Mouse (Mus musculus) layer of hippocampus, postnatal 10 days (tissue): ENCODE measurements around the gene Asb16. TPM values are rescaled to one million over a fixed set of nuclear protein-coding genes. Genes with fewer than 3 reads are reported as not detected.

Experiments
- DNase-seq, 2 experiments: peaks; one replicate each; pipeline ENCODE4 v3.0.0; 2021; ENCODE audit warnings: low spot score in 2 of 2
- total RNA-seq, 2 experiments: library from RNA; stranded (reverse); gene quantifications; 2 replicates each; pipeline ENCODE4 v1.2.3; 2021

The Asb16 gene
- total RNA-seq, 2 experiments from 2014 or later: 0.64 to 0.76 TPM

DNA sequence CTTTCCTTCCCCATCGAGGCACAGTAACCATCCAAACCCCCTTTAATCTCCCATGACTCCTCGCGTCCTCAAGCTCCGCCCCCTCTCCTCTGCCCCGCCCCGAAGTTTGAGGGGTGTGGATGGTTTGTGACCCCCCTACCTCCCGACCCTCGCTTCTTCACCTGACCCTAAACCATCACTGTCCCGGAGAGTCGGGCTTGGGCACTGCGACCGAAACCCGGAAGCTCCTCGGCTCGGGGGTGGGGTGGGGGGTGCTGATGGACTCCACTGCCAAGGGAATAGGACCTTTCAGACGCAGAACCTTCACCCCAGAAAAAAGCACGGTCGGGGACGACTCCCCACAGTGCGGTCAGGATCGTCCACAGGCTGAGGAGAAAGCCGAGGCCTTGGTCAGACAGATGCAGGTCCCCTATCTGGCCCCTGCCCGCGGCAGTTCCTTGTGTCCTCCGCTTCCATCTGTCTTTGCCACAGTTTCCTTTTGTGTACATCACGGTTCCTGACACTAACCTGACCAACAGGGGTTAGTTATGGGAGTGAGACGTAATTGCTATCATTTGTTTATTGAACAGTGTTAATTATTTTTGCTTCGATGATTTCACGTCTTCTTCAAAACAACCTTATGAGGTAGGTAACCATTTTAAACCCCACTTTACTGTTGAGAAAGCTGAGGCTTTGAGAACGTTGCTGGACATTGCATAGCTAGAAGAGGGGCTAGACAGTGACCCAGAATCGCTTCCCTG lies 16.7 kb downstream of the Asb16 start:
- DNase-seq: no peak

DNA sequence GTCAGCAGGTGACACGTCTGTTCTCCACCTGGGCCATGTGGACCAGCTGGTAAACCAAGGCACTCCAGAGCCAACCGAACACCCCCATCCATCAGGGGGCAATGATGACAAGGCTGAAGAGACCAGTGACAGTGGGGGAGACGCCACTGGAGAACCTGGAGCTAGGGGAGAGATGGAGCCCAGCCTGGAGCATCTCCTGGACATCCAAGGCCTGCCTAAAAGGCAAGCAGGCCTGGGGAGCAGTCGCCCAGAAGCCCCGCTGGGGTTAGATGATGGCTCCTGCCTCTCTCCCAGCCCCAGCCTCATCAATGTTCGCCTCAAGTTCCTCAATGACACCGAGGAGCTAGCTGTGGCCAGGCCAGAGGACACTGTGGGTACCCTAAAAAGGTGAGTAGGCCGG lies 18.9 kb downstream of the Asb16 start:
- no peak for DNase-seq

DNA sequence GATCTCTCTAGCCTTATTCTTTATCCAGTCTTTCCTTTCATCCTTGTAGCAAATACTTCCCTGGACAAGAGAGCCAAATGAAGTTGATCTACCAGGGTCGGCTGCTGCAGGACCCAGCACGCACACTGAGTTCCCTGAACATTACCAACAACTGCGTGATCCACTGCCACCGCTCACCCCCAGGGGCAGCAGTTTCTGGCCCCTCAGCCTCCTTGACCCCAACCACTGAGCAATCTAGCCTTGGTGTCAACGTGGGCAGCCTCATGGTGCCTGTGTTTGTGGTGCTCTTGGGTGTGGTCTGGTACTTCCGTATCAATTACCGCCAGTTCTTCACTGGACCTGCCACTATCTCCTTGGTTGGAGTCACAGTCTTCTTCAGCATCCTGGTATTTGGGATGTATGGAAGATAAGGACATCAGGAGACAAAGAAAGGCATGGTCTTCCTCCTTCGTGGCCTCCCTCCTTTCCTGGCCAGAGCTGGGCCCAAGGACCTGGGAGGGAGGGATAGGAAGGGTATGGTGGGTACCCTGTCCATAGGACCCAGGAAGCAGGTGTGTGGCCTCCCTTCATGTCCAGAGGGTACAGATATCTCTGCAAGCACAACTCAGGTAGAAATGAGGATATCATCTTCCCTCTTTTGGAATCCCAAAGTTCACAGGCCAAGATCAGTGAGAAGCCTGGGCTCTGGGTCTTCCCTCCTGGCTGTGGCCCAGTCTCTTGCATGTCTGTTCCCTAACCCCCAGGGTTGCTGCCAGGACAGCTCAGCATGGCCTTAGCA lies 19.7 kb downstream of the Asb16 start:
- DNase-seq: no peak

DNA sequence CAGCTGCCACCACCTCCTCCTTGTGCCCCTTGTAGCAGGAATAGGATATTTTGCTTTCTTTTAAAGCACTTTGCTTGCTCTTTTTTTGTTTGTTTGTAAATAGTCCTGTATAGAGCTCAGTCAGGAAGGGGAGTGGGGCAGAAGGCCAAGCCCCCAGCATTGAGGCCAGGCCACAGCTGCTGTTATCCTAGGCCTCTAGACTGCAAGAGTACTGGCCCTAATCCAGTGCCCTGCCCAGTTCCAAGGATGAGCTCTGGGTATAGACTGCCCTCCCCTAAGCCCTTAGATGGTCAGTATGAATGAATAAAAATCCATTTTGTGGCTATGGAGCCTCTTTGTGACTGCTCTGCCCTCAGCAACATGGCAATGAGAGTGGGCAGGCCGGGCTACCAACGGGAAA lies 20.4 kb downstream of the Asb16 start:
- no peak for DNase-seq

DNA sequence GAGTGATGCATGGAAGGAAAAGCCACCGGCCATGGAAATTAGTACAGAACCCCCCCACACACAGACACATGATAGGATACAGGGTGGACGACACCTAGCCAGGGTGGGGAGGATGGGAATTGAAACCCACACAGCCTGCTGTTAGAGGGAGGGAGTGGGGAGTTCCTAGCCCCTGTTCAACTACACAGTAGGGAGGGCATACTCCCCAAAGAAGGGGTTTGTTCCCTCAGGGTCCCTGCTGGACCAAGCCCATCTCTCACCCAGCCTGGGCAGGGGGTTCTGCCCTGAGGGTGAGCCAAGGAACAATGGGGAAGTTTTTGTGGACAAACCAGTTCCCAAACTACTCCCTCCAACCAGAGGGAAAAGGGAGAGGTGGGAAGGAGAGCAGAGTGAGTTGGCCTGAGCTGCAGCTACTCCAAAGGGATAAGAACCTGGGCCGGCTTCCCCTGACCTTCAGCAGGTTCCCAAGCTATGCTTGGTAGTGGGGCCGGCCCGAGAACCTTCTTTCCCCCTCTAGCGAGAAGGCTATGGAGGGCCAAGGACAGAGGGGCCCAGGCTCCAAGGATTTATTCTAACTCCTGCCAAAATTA lies 21.1 kb downstream of the Asb16 start:
- no peak for DNase-seq

DNA sequence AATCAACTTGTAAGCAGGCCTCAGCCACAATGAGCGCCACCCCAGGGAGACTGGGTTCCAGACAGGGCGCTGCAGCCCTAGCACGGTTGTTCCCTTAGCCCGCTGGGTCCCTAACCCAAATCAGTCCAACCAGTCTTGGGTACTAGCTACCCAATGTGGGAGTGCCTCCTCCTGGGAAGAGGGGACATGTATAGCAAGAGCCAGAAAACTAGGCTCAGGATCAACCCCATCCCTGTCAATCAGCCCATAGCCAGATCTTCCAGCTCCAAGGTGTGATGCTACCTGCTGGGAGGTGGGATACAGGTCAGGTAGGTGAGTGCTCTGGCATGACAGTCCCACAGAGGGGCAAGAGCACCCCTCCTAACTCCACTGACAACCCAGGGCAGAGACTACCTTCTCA lies 21.6 kb downstream of the Asb16 start:
- no peak for DNase-seq

DNA sequence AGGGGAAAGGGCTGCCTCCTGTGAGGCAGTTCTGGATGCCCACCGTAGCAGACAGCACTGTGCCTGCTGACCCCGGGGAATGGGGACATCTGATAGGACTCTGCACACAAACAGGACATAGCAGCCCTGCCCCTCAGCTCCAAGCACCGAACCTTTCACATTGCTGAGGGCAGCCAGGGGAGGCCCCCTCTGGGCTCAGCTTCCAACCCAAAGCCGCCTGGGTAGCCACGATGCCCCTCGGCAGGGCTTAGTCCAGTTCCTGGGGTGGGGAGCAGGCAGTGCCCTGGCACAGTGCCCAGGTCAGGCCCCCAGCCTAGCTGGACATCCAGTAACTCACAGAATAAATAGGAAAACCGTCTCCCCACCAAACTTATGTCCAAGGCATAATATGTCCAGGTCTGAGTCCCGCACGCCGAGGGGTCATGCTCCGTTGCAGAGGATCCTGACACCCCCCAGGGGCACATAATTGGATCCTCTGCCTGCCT lies 22.6 kb downstream of the Asb16 start:
- DNase-seq: no peak

DNA sequence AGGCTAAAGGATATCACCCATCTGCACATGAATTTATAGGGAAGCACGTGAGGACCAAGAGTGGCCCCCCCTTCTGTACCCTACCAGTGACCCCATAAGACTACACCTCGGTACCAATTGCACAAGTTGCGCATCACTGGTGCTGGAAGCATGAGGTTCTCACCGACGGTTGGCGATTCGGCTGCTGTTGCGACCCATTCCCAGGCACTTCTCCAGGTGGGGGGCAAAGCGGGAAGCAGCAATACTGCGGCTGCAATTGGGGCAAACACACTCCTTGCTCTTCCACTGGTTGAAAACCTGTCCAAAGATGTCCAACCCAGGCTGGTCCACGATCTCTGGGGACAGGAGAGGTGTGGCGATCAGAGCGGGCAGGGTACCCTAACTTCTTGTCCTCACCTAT lies 25.4 kb downstream of the Asb16 start:
- no peak for DNase-seq

DNA sequence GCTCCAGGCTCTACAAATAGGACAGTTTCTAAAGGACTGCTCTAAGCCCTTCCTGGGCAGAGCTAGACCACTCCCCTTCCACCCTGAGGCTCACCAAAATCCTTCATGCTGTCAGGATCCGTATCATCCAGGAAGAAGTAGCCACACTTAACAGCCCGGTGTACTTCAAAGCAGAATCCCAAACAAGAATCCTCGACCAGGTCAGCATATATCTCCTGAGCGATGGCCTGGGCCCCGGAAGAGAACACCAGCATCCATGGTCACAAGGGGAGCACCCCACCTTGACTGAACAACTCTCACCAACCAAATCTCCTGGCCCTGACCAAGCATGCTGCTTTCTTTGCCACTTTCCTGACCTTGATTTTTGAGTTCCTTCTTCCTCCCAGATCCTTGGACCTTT lies 25.9 kb downstream of the Asb16 start:
- no peak for DNase-seq

DNA sequence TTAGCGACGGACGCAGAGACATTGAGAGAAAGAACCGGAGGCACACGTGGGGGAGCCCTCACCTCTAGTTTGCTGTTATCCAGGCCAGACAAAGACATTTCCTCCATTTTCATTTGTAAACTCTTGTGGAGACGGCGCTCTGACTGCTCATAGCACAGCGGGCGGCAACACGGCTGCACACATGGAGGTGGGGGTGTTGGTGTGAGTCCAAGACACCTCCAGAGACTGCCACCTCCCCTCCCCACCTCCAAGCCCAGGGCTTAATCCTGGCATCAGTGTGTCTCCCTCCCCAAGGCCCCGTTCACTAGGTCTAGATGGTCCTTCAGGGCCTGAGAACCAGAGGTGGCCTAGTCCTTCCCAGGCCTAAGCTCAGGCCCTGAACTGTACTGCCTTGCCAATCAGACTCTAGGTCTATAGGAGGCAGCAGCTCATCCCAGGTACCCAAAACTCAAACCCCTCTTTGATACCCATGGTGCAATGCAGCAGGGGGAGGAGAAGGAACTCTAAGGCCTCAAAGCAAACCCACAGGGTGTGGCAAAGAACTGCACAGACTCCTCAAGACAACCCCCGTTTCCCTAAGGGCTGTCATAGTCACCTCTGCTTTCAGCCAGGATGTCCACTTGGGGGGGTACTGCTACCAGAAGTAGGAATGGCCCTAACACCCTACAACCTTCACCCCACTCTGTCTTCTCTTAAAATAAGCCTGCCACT lies 26.5 kb downstream of the Asb16 start:
- no peak for DNase-seq

DNA sequence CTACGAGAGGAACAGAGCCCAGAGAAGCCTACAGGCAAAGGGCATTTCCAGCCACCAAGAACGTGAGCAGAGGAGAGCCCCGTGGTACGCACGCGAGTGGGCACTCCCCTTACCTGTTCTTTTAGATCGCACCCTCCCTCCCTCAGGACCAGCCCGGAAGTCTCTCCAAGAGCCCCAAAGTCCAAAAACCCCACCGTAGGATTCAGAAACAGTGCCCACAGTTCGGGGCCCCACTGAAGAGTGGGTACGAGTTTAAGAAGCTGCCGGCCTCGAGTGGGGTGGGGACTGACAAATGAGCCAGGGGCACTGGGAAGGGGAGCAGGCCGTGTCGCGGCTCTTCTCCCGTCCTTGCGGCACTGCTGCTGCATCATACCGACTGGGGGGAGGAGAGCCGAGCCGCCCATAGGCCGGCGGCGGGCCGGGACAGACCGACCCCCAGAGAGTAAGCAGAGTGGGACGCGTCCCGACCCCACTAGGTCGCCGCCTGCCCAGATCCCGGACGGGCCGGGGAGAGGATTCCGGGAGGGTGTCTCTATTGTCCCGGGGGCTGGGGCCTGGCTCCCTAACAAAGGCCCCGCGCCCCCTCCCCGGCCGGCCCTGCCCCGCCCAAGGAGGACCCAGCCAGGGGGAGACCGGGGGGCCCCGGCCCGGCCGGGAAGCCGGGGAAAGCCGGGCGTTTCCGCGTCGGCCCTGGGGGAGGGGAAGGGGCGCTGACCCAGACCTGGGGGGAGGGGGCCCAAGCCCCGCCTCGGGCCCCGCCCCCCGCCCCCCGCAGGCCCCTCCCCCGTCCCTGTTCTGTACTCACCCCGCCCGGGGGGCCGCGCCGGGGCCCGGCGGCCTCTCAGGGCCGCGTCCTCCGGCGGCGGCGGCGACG lies 27.3 kb downstream of the Asb16 start:
- DNase-seq: peak; percentile 46 to 68

DNA sequence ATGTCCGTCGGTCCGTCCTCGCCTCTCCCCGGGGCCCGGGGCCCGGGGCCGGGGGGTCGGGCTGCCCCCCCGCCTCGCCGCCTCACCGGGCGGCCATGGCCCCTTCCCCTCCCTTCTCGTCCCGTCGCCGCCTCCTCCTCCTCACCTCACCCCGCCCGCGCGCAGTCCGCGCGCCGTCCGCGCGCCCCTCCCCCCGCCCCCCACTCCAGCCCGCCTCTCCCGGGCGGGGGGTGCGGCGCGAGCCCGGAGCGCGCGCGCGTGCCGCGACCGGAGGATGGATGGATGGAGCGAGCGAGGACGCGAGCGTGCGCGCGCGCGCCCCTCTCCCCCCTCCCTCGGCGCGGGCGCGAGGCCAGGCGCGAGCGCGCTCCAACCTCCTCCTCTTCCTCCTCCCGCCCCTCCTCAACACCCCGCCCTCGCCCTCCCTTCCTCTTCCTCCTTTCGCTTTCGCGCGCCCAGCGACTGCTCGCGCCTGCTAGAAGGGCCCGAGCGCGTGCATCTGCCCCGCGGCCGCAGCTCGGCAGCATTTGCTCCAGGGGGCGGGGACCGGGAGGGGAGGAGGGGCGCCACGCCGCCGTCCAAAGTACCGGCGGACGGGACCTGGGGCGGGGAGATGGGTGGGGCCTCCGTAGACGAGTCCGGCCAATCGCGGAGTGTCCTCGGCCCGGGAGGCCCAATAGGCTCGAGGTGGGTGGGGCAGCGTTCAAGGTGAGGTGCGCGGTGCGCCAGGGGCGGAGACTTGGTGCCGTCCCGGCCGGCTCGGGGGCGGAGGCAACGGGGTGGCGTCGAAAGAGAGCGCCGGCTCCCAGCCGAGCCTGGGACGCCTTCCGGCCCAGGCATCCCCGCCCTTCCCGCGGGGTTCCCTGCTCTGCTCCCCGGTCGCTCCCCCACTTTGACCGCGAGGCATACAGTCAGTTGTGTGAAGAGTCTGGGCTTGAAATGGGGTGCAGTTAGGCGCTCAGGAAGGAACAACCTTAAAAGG lies 28.2 kb downstream of the Asb16 start, which contains the start of gene Atxn7l3:
TSS of gene Atxn7l3 (minus strand) at position 141 of the 982 bp plus-strand sequence.
- peak; percentile 95 to 97 for DNase-seq

DNA sequence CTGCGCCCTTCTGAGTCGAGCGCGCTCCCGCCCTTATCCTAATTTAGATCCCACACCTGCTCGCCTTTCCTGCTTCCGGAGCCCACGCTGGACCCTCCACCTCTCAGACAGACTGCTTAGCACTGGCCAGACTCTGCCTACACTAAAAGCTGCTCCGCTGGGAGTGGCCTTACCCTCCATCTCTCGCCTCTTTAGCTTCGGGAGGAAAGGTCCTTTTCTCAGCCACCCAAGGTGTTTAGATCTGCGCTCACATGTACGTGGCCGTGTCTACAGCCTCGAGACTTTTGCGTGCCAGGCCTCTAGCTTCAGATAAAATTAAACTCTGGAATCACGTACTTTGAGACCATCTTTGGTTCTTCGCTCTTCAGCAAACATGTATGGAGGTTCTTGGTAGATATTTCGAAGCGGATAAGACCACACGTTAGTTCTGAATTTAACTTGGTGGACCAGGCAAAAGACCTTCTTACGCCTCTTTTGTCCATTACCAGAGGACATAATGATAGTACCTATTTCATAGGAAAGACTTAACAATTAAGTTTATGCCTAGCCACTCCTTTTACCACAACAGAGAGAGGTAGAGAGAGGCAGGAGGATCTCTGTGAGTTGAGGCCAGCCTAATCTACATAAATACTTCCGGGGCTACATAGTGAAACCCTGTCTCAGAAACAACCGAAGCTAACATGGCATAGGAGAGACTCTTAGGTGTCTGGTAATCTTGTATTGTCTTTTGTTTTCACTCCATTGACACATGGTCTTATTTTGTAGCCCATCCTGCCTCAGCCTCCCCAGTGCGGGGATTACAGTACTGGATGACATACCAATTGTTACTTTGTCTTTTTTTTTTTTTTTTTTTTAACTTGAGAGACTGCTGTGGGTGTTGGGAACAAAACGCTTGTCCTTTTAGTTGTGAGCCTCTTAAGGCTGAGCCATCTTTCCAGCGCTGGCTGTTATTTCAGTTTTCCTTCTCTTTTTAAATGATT lies 29.3 kb downstream of the Asb16 start:
- DNase-seq: no peak

DNA sequence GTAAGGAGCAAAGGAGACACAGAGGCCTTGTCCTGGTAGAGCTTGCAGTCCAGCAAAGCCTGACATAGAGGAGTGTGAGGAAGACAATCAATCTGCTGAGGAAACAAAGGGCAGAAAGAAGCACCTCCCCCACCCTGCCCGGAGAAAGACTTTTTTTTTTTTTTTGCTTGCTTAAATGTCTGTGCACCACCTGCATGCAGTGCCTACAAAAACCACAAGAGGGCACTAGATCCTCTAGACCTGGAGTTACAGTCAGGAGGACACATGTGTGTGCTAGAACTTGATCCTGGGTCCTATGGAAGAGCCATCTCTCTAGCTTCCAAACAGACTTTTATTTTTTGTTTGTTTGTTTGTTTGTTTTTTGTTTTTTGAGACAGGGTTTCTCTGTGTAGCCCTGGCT lies 31.3 kb downstream of the Asb16 start:
- peak; percentile 61 to 68 for DNase-seq

DNA sequence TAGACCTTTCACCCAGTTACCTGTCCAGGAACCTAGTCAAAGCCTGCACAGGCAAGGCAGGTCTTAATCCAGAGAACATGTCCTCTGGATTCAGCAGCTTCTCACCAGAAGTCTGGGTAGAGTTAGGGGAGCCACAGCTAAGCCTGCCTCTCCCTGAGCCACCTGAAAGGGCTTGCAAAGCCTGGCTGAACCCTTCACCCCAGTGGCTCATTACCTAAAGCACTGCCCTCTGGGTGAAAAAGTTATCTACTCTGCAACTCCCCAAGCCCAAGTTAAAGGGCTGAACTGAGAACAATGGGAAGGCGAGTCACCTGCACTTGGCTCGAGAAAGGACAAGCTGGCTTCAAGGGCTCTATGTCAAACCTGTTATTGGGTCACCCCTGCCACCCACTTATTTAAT lies 35.6 kb downstream of the Asb16 start:
- no peak for DNase-seq

DNA sequence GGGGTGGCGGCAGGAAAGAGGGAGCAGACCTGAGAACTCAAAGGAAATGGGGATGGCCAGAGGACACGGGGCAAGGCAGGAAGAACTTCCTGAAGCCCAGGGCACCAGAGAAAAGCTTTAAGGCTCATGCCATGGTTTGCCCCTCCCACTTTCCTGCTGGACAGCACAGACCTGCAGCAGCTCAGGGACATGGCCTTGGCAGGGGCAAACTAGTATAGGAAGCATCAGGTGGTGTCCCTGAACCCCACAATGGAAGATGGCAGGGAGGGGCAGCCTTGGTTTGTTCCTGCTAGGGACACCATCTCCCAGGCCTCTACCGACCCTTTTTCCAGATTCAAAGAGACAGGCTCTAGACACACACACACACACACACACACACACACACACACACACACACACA lies 36.8 kb downstream of the Asb16 start:
- no peak for DNase-seq

DNA sequence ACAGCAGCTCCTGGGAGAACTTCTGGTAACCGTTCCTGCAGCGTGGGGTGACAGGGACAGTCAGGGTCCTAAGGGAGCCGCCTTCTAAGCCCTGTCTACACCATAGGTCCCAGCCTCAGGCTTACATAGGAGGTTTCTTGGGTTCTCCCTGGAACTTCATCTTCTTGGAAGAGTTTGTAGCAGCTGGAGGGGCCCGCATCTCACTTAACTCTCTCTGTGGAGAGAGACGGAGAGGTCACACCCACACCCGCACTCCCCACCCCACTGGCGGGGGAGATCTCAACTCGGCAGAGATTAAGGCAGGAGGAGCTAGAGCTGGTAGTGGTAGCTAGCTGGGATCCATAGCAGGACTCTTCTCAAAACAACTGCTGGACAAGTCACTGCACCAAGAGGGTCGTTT lies 39.6 kb downstream of the Asb16 start:
- DNase-seq: no peak

DNA sequence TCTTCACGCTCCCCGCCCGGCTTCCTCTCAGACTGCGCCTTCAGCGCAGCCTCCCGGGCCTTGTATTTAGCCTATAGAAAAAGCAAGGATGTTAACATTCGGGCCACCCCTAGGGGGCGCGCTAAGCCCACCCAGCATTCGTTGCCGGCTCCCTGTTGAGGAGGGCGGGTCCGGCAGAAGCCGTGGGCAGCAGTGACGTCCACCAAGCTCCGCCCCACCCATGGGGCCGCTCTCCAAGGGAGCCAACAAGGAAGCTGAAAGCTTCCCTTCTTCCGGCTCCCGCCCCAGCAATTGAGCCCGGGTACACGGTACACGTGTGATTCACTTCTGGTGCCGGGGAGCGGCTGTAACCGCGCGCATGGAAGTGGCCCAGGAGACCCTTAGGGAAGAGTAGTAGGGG lies 40.4 kb downstream of the Asb16 start:
- DNase-seq: peak; percentile 98 to 99
